Mouse (Mus musculus) embryo, embryonic 11 days (tissue): ENCODE results near the gene Mark4.

Source experiments
- DNase-seq: peaks from one replicate; pipeline ENCODE4 v3.0.0-alpha.2; 2015

Gene Mark4

GRCm38 (mm10) chr7:19388699-19389413 lies 69.8 kb downstream of the Mark4 start:
- DNase-seq, result no peak

GRCm38 (mm10) chr7:19383708-19384107 lies 74.9 kb downstream of the Mark4 start:
- no peak for DNase-seq

GRCm38 (mm10) chr7:19382166-19382541 lies 76.5 kb downstream of the Mark4 start:
- no peak for DNase-seq

GRCm38 (mm10) chr7:19381377-19382165 lies 77.0 kb downstream of the Mark4 start, which contains the start of gene Ercc2:
Gene Ercc2, plus strand, starts transcription at chr7:19382010.
- DNase-seq, result peak; percentile 100

- no peak for DNase-seq
Measured at GRCm38 (mm10) chr7:19378049-19378448, 80.6 kb downstream of the Mark4 start.

GRCm38 (mm10) chr7:19376019-19376418 lies 82.6 kb downstream of the Mark4 start:
- no peak for DNase-seq

- DNase-seq, result no peak
Measured at GRCm38 (mm10) chr7:19375368-19375767, 83.3 kb downstream of the Mark4 start.
